ENCODE assay signal across 20 mouse cellular contexts in genomic region chr4:57134554-57134953, GRCm38 (mm10). TPM values are rescaled to one million over a fixed set of nuclear protein-coding genes. Genes with fewer than 3 reads are reported as not detected.
DNase-seq lines count a peak whose midpoint lies in the region; ATAC-seq lines count a peak whose summit lies in the region.
"Had no signal": no experiment of that assay in that cellular context is flagged by ENCODE, and none has a peak within 500 bp of the region (broad histone marks: within the 10 kb centered on the region; RNA-seq: fewer than 3 reads in every experiment).

No protein-coding gene starts in this region.

- H3K4me1 ChIP-seq in hindbrain, embryonic 10.5 days (replicated peaks): peaks cover 15% of the 10 kb centered on the region; the same call in 1 of the 2 replicates
- no peaks in the 10 kb centered on the region for H3K4me1 ChIP-seq in hindbrain, embryonic 14.5 days (replicated peaks; ENCODE audit: control insufficient read depth, insufficient read depth, low read length)
- H3K4me1 ChIP-seq in limb, embryonic 11.5 days (ENCODE audit: control insufficient read depth, insufficient read depth, low read length): no peaks in the 10 kb centered on the region
- H3K4me1 ChIP-seq in limb, embryonic 10.5 days: peaks cover 29% of the 10 kb centered on the region

- H3K36me3 ChIP-seq in hindbrain, embryonic 10.5 days: no peaks in the 10 kb centered on the region
- no peaks in the 10 kb centered on the region for H3K36me3 ChIP-seq in hindbrain, embryonic 14.5 days (replicated peaks; ENCODE audit: control insufficient read depth, insufficient read depth)
- H3K36me3 ChIP-seq in limb, embryonic 11.5 days (ENCODE audit: control insufficient read depth, insufficient read depth, low read length): no peaks in the 10 kb centered on the region
- no peaks in the 10 kb centered on the region for H3K36me3 ChIP-seq in limb, embryonic 10.5 days
- H3K36me3 ChIP-seq: embryonic facial prominence, embryonic 15.5 days; liver, embryonic 13.5 days had no signal

- H3K9ac ChIP-seq in hindbrain, embryonic 14.5 days: no peak overlapping the region
- H3K9ac ChIP-seq in limb, embryonic 11.5 days (ENCODE audit: low read length): no peak overlapping the region
- H3K9ac ChIP-seq: embryonic facial prominence, embryonic 15.5 days; liver, embryonic 13.5 days had no signal

- no peak for ATAC-seq in hindbrain, embryonic 14.5 days (ENCODE audit: low FRiP score)
- ATAC-seq in limb, embryonic 11.5 days (ENCODE audit: insufficient number of reproducible peaks, low FRiP score, low TSS enrichment, low read depth): no peak
- ATAC-seq: forebrain, embryonic 16.5 days; inflammation-experienced regulatory T-cells, adult 6 months had no signal

- peaks cover 19% of the 10 kb centered on the region for H3K27me3 ChIP-seq in hindbrain, embryonic 10.5 days (ENCODE audit: insufficient read depth, poor library complexity, severe bottlenecking)
- 0 out of 2 replicates have a peak, but pooled peaks cover 3% of the 10 kb centered on the region for H3K27me3 ChIP-seq in hindbrain, embryonic 14.5 days (ENCODE audit: control insufficient read depth, insufficient read depth, low read length)
- H3K27me3 ChIP-seq in limb, embryonic 11.5 days (ENCODE audit: control insufficient read depth, insufficient read depth, low read length): no peaks in the 10 kb centered on the region
- peaks cover 12% of the 10 kb centered on the region for H3K27me3 ChIP-seq in limb, embryonic 10.5 days (ENCODE audit: low read depth, poor library complexity, severe bottlenecking)
- H3K27me3 ChIP-seq: embryonic facial prominence, embryonic 15.5 days had no signal

- WGBS in hindbrain, embryonic 10.5 days: 68% methylated on average over 4 of the region's 4 CpGs
- WGBS in hindbrain, embryonic 14.5 days: 60% methylated on average over 4 of the region's 4 CpGs
- WGBS in limb, embryonic 11.5 days: 45% methylated on average over 4 of the region's 4 CpGs
- WGBS in limb, embryonic 10.5 days: 62% methylated on average over 4 of the region's 4 CpGs

- intact Hi-C loops in heart, postnatal 25 days (cut with DNase I): no loop called here

- DNase-seq in hindbrain, embryonic 10.5 days (ENCODE audit: low spot score): no peak
- no peak for DNase-seq in hindbrain, embryonic 14.5 days (ENCODE audit: low spot score)
- no peak for DNase-seq in limb, embryonic 11.5 days (ENCODE audit: low spot score)
- no peak for DNase-seq in limb, embryonic 10.5 days (ENCODE audit: low spot score)
- peak; percentile 86 to 90 for DNase-seq in cerebellum, postnatal 14 days
- no peak for DNase-seq in heart, postnatal 25 days (ENCODE audit: low spot score)
- no peak for DNase-seq in thymus, postnatal 4 days
- DNase-seq in layer of hippocampus, adult 9-10 months (ENCODE audit: low spot score): no peak
- DNase-seq: adrenal gland, postnatal 14 days; gastrocnemius, postnatal 14 days; heart, adult 11 months; liver, embryonic 13.5 days; lung, adult 2 months; lung, postnatal 14 days; thymus, adult 2 months had no signal

- H3K4me2 ChIP-seq in hindbrain, embryonic 14.5 days (replicated peaks): no peak overlapping the region
- no peak overlapping the region for H3K4me2 ChIP-seq in limb, embryonic 11.5 days (ENCODE audit: low read depth, severe bottlenecking)
- H3K4me2 ChIP-seq: embryonic facial prominence, embryonic 15.5 days; heart, embryonic 11.5 days; liver, embryonic 13.5 days; midbrain, embryonic 11.5 days had no signal

- no peak overlapping the region for H3K4me3 ChIP-seq in hindbrain, embryonic 10.5 days
- no peak overlapping the region for H3K4me3 ChIP-seq in hindbrain, embryonic 14.5 days (replicated peaks; ENCODE audit: low read length)
- H3K4me3 ChIP-seq in limb, embryonic 11.5 days (ENCODE audit: low read depth, low read length): no peak overlapping the region
- no peak overlapping the region for H3K4me3 ChIP-seq in limb, embryonic 10.5 days
- H3K4me3 ChIP-seq: embryonic facial prominence, embryonic 15.5 days; liver, embryonic 13.5 days had no signal

- 0 out of 2 replicates have a peak overlapping the region, but pooled peaks have one; percentile 24 for H3K27ac ChIP-seq in hindbrain, embryonic 10.5 days
- no peak overlapping the region for H3K27ac ChIP-seq in hindbrain, embryonic 14.5 days
- 0 out of 2 replicates have a peak overlapping the region, but pooled peaks have one; percentile 8 for H3K27ac ChIP-seq in limb, embryonic 11.5 days (replicated peaks; ENCODE audit: low read depth, low read length)
- no peak overlapping the region for H3K27ac ChIP-seq in limb, embryonic 10.5 days
- H3K27ac ChIP-seq: embryonic facial prominence, embryonic 15.5 days; liver, embryonic 13.5 days had no signal

- no peaks in the 10 kb centered on the region for H3K9me3 ChIP-seq in hindbrain, embryonic 10.5 days
- no peaks in the 10 kb centered on the region for H3K9me3 ChIP-seq in hindbrain, embryonic 14.5 days (ENCODE audit: control insufficient read depth, low read length)
- no peaks in the 10 kb centered on the region for H3K9me3 ChIP-seq in limb, embryonic 11.5 days (ENCODE audit: control insufficient read depth, low read length)
- no peaks in the 10 kb centered on the region for H3K9me3 ChIP-seq in limb, embryonic 10.5 days (replicated peaks)
- H3K9me3 ChIP-seq: embryonic facial prominence, embryonic 15.5 days; liver, embryonic 13.5 days had no signal

RNA-seq across cellular contexts. Expression of gene Epb41l4b, which starts 8.7 kb away (rescaled TPM):
- 0.65 and 0.92 TPM in 2 replicates for polyA plus RNA-seq in hindbrain, embryonic 10.5 days (2016; fragmentation: Nextera tagmentation; extraction: Ambion mirVana)
- 3.8 and 4.2 TPM in 2 replicates for polyA plus RNA-seq in hindbrain, embryonic 14.5 days (2014; fragmentation: Nextera tagmentation; extraction: Ambion mirVana)
- polyA plus RNA-seq in limb, embryonic 11.5 days (2014; fragmentation: Nextera tagmentation; extraction: Ambion mirVana): 2.8 and 2.9 TPM in 2 replicates
- 1.1 and 1.6 TPM in 2 replicates for polyA plus RNA-seq in limb, embryonic 10.5 days (2016; fragmentation: Nextera tagmentation; extraction: Ambion mirVana)
- total RNA-seq in heart, postnatal 25 days (2021): 1 to 10 TPM; 3.1 to 3.4 TPM
- polyA plus RNA-seq: inflammation-experienced regulatory T-cells, adult 6 months had no signal

Comparison
In these comparisons a context has a peak if more than half of its experiments do, and no peak if none do; other contexts are left out.
1. H3K27ac ChIP-seq: peak in hindbrain, embryonic 10.5 days (single experiment) and limb, embryonic 11.5 days (single experiment); none in hindbrain, embryonic 14.5 days (single experiment) and limb, embryonic 10.5 days (single experiment).
2. DNase-seq: peak in cerebellum, postnatal 14 days (2 of 2); none in hindbrain, embryonic 10.5 days (single experiment), hindbrain, embryonic 14.5 days (single experiment), limb, embryonic 11.5 days (single experiment), limb, embryonic 10.5 days (single experiment), heart, postnatal 25 days (single experiment), thymus, postnatal 4 days (single experiment) and layer of hippocampus, adult 9-10 months (single experiment).